Mouse (Mus musculus) layer of hippocampus, adult 18-20 months (tissue): ENCODE data around the gene Disp1. TPM values are rescaled to one million over a fixed set of nuclear protein-coding genes. Genes with fewer than 3 reads are reported as not detected.

ENCODE experiments used
- DNase-seq, 2 experiments: peaks; one replicate each; pipeline ENCODE4 v3.0.0; 2022; ENCODE audit warnings: low spot score in 2 of 2
- microRNA-seq, 2 experiments: library from miRNA; unstranded; fragments of <30 nt; microRNA quantifications; one replicate each; pipeline ENCODE4 v1.2.0; 2021
- total RNA-seq, 2 experiments: library from RNA; stranded (reverse); gene quantifications; 2 replicates each; pipeline ENCODE4 v1.2.3; 2021

Disp1 gene
- total RNA-seq, 2 experiments from 2014 or later, result 4.8 to 5.5 TPM

GRCm38 (mm10) chr1:183043161-183043812 lies 178.0 kb downstream of the Disp1 start:
- DNase-seq, result peak; percentile 20 to 63

DNA sequence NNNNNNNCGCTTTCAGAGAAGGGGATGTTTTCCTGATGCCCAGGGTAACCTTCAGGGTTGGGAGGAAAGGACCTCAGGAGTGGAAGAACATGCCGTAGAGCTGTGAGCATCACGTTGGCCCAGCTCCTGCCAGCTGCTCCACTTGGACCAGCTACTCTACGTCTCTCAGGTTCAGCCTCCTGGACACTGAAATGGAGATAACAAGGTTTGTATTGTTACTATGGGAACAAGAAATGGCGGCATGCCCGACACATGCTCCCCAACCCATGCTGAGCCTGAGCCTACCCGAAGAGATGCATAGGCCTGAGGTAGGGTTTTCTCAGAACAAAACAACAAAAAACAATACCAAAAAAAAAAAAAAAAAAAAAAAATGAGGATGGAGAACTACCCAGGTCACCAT lies 179.6 kb downstream of the Disp1 start:
- no peak for DNase-seq

GRCm38 (mm10) chr1:183040847-183041382 lies 180.4 kb downstream of the Disp1 start:
- DNase-seq, result no peak

GRCm38 (mm10) chr1:183039881-183040708 lies 181.2 kb downstream of the Disp1 start:
- DNase-seq, result no peak

GRCm38 (mm10) chr1:183039404-183039803 lies 181.9 kb downstream of the Disp1 start:
- DNase-seq, result no peak

Small RNA genes within 50 kb of the gene (microRNA-seq; reads per million reads assigned to microRNA genes)
- 0 reads per million in 2 experiments for gene Gm24975

Other genes starting within 250 kb of the Disp1 start
- gene Aida, start 75.1 kb upstream of the Disp1 start, total RNA-seq, result 10 to 100 TPM; 49.8 to 53.9 TPM
- 10 to 100 TPM; 49.2 to 50.1 TPM for gene Brox, start 75.7 kb upstream of the Disp1 start, total RNA-seq
- gene Mia3, start 148.0 kb upstream of the Disp1 start, total RNA-seq, result 100 to 1,000 TPM; 197 to 218 TPM
- gene Taf1a, start 167.5 kb upstream of the Disp1 start, total RNA-seq, result 10 to 100 TPM; 18.2 to 18.9 TPM
- gene Hhipl2, start 196.7 kb upstream of the Disp1 start, total RNA-seq, result under 1 TPM; 0.17 to 0.33 TPM